Mouse (Mus musculus) hindlimb bud, embryonic 11.5 days (tissue): ENCODE measurements around the gene Acbd3.
A peak's percentile ranks its signal among the peaks of the same experiment; 100 is the strongest.

ENCODE experiments used
- DNase-seq: peaks from one replicate; pipeline ENCODE4 v3.0.0-alpha.2; 2012; ENCODE audit warnings: low read depth, low spot score; ENCODE audit errors: extremely low spot score

Gene Acbd3

GRCm38 (mm10) chr1:180725704-180726179 lies at the start of gene Acbd3:
Acbd3 (plus strand) TSS chr1:180726043.
- peak; percentile 80 for DNase-seq

- DNase-seq: no peak
Observed at GRCm38 (mm10) chr1:180691284-180691683, 34.6 kb upstream of the Acbd3 start.

- DNase-seq: no peak
Observed at GRCm38 (mm10) chr1:180696626-180697352, 29.1 kb upstream of the Acbd3 start, which contains the start of gene Mixl1. Mixl1 (minus strand) TSS chr1:180697034.

GRCm38 (mm10) chr1:180698063-180698462 lies 27.8 kb upstream of the Acbd3 start:
- no peak for DNase-seq

- DNase-seq: no peak
Observed at GRCm38 (mm10) chr1:180703400-180703799, 22.4 kb upstream of the Acbd3 start.

GRCm38 (mm10) chr1:180707368-180707767 lies 18.5 kb upstream of the Acbd3 start:
- no peak for DNase-seq

- DNase-seq: no peak
Observed at GRCm38 (mm10) chr1:180707813-180708212, 18.0 kb upstream of the Acbd3 start.

GRCm38 (mm10) chr1:180708935-180709776 lies 16.7 kb upstream of the Acbd3 start:
- no peak for DNase-seq

GRCm38 (mm10) chr1:180718756-180719155 lies 7.1 kb upstream of the Acbd3 start:
- DNase-seq: no peak

GRCm38 (mm10) chr1:180719483-180719882 lies 6.4 kb upstream of the Acbd3 start:
- no peak for DNase-seq

GRCm38 (mm10) chr1:180719951-180720689 lies 5.7 kb upstream of the Acbd3 start:
- DNase-seq: no peak

GRCm38 (mm10) chr1:180722608-180723007 lies 3.2 kb upstream of the Acbd3 start:
- no peak for DNase-seq

GRCm38 (mm10) chr1:180723701-180724238 lies 2.1 kb upstream of the Acbd3 start:
- DNase-seq: no peak

GRCm38 (mm10) chr1:180726183-180726582 lies 340 bp downstream of the Acbd3 start:
- DNase-seq: no peak

GRCm38 (mm10) chr1:180729231-180729630 lies 3.4 kb downstream of the Acbd3 start:
- DNase-seq: no peak

GRCm38 (mm10) chr1:180747827-180748226 lies 22.0 kb downstream of the Acbd3 start:
- no peak for DNase-seq

GRCm38 (mm10) chr1:180752115-180752514 lies 26.3 kb downstream of the Acbd3 start:
- no peak for DNase-seq

GRCm38 (mm10) chr1:180754376-180754775 lies 28.5 kb downstream of the Acbd3 start:
- DNase-seq: no peak

- DNase-seq: no peak
Observed at GRCm38 (mm10) chr1:180756711-180757110, 30.9 kb downstream of the Acbd3 start.

GRCm38 (mm10) chr1:180757252-180757955 lies 31.6 kb downstream of the Acbd3 start:
- no peak for DNase-seq
